Mouse (Mus musculus): ENCODE data around the gene Nup98.
A peak's percentile ranks its signal among the peaks of the same experiment; 100 is the strongest.

Nup98 gene

DNA sequence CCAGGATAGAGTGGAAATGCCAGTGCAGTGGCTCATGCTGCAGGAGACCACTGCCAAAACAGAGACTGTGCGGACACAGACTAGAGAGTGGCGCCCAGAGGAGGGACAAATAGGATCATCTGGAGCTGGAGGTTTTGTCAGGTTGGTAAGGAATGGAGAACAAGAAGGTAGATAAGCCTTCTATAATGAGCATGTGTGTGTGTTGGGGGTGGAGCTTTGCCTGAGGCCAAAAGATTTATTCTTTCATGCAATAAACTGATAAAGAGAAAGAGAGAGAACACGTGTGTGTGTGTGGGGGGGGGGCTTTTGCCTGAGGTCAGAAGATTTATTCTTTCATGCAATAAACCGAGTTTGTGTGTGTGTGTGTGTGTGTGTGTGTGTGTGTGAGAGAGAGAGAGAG lies 23.1 kb upstream of the Nup98 start:
- no peak for DNase-seq (ENCODE audit: low read depth, low spot score)

GRCm38 (mm10) chr7:102229814-102230213 lies 19.8 kb upstream of the Nup98 start:
- DNase-seq (ENCODE audit: low read depth, low spot score) = no peak

GRCm38 (mm10) chr7:102228049-102228670 lies 18.2 kb upstream of the Nup98 start:
- no peak for DNase-seq (ENCODE audit: low read depth, low spot score)

DNA sequence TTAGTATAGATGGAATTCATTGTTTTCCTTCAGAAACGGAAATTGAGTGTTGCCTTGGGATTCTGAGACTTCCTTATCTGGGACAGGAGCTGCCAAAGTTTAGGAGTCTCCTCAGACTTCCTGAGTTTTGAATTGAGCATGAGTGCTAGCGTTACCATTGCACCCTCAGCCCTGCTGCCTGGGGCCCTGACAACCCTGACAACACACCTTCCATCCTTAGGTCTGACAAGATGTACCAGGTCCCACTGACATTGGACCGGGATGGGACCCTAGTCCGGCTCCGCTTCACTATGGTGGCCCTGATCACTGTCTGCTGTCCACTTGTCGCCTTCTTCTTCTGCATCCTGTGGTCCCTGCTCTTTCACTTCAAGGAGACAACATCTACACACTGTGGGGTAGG lies 16.1 kb upstream of the Nup98 start:
- no peak for DNase-seq (ENCODE audit: low read depth, low spot score)

- no peak for DNase-seq (ENCODE audit: low read depth, low spot score)
Observed at GRCm38 (mm10) chr7:102223883-102224738, 14.1 kb upstream of the Nup98 start.

GRCm38 (mm10) chr7:102222830-102223556 lies 13.0 kb upstream of the Nup98 start:
- peak; percentile 57 for DNase-seq (ENCODE audit: low read depth, low spot score)

DNA sequence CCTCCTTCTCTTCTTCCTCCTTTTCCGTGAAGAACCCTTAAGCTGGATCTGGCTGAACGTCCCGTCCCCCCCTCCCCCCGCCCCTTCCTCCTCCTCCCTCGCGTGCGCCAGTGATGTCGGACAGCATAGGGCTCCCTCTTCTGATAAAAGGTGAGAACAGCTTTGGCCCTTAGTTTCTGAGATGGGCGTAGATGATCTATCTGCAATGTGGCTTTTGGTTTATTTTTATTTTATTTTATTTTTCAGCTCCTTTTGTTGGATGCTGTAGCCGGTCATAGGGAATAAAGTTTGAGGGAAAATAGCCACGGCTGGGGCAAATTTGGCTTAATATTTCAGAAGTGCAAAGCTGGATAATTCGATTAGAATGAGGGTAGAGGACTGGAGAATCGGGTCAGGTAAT lies 12.4 kb upstream of the Nup98 start:
- DNase-seq (ENCODE audit: low read depth, low spot score) = peak; percentile 73

DNA sequence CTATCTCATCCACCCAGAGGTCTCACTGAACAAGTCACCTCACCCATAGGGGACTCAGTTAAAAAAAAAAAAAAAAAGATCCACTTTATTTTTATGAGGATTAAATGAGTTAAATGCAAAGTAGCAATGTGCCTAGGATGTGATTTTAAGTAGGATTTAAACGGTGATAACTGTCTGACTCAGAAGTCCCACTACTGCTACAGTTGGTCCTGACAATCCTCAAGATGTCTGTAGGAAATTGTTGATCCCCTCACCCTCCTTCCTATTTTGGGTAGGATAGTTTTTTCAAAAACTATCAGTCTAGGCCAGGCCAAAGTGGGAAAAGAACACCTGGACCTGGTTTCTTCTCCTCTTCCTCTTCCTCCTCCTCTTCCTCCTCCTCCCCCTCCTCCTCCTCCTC lies 11.9 kb upstream of the Nup98 start:
- peak; percentile 5 for DNase-seq (ENCODE audit: low read depth, low spot score)

DNA sequence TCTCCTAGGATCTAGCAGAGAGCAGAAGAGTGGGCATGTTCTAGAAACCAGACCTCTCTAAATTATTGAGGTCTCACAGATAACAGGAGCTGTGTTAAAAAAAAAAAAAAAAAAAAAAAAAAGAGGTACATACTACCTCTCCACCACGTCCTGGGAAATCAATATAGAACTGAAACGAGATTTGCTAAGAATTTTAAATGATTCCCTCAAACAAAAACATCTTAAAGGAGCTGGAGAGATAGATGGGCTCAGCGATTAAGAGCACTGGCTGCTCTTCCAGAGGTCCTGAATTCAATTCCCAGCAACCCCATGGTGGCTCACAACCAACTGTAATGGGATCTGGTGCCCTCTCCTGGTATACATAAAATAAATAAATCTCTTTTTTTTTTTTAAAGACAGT lies 1.1 kb upstream of the Nup98 start:
- peak; percentile 4 for DNase-seq (ENCODE audit: low read depth, low spot score)

GRCm38 (mm10) chr7:102208806-102209363 lies 1.1 kb downstream of the Nup98 start:
- peak; percentile 4 for DNase-seq (ENCODE audit: low read depth, low spot score)

DNA sequence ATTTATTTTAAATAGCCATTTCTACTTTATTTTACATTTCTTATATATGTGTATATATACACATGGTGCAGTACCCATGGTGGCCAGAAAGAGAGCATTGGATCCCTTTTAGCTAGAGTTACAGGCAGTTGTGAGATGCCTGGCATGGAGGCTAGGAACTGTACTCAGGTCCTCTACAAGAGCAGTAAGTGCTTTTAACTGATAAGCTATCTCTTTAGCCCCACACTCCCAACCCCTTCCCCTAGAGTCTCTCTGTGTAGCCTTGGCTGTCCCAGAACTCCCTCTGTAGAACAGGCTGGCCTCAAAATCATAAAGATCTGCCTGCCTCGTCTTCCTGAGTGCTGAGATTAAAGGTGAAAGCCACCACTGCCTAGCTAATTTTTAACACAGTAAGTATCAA lies 4.3 kb downstream of the Nup98 start:
- DNase-seq (ENCODE audit: low read depth, low spot score) = peak; percentile 32

GRCm38 (mm10) chr7:102204296-102204857 lies 5.6 kb downstream of the Nup98 start:
- DNase-seq (ENCODE audit: low read depth, low spot score) = no peak

DNA sequence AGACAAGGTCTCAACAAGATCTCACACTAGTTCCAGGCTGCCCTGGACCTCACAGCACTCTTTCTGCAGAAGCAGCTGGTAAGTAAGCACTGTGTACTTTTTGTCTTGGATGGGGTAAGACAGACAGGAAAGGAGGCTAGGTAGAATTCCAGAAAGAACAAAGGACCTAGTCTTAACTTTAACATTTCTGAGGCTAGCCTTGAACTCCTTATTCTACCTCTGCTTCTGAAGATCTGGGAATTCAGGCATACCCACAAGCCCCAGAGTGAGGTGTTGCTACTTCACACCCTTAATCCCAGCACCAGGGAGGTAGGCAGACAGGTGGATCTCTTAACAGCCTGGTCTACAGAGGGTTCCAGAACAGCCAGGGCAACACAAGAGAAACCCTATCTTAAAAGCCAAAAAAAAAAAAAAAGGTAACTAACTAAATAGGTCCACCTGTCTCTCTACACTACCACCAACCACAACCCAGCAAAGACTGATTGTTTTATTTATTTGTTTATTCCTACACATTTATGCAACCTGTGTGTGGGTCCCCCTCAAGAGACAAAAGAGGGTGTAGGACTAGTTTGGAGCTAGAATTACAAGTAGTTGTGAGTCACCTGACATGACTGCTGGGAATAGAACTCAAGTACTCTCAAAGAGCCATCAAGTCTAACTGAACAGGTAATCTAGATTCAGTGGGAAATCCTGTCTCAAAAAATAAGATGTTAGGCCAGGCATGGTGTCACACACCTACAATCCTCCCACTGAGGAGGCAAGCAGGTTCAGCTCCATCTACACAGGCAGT lies 8.8 kb downstream of the Nup98 start:
- DNase-seq (ENCODE audit: low read depth, low spot score) = no peak

- no peak for DNase-seq (ENCODE audit: low read depth, low spot score)
Observed at GRCm38 (mm10) chr7:102200576-102200975, 9.4 kb downstream of the Nup98 start.

- peak; percentile 8 for DNase-seq (ENCODE audit: low read depth, low spot score)
Observed at GRCm38 (mm10) chr7:102192356-102192755, 17.6 kb downstream of the Nup98 start.

DNA sequence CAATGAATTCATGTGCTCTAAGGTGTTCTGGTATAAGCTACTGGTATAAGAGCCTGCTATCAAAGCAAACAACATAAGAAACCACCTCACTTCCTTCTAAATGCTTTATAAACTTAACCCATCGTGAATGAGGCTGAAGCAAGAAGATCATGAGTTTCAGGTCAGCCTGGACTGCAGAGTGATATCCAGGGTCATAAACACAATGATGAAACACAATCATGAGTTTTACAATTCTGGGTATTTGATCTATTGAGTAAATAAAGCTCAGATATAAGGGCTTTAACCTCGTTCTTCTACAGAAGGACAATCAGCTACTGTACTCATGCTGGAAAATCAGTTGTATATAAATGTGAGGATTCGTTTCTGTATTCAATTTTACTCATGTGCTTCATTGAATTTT lies 26.1 kb downstream of the Nup98 start:
- no peak for DNase-seq (ENCODE audit: low read depth, low spot score)

DNA sequence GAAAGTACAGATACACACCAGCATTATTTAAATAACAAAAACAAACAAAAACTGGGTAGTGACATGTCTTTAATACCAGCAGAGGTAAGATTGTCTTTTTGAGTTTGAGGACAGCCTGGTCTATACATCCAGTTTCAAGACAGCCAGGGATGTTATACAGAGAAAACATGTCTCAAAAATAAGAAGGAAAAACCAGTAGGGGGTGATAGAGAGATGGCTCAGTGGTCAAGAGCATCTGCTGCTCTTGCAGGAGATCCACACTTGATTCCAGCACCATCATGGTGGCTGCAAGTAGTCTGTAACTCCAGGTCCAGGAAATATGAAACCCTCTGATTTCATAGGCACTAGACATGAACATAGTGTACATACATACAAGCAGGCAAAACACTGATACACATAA lies 39.7 kb downstream of the Nup98 start:
- DNase-seq (ENCODE audit: low read depth, low spot score) = peak; percentile 24

DNA sequence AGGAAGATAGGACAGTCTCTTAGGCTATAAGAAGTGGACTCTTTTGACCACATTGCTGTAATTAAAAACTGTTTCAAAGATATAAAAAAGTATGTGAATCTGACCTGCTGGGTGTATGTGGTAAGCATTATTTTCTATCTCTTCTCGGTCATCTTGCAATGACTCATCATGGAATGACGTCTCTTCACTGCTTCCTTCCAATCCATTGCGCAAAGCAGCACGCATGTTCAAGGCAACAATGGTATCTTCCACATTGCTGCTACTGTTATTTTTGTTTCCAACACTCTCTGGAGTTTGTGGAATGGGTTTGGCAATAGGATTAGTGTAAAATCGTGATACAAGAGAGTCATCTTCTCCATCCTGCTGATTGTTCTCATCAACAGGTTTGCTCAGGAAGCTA lies 56.3 kb downstream of the Nup98 start:
- DNase-seq (ENCODE audit: low read depth, low spot score) = no peak

- DNase-seq (ENCODE audit: low read depth, low spot score) = peak; percentile 2
Observed at GRCm38 (mm10) chr7:102137898-102138297, 72.1 kb downstream of the Nup98 start.

DNA sequence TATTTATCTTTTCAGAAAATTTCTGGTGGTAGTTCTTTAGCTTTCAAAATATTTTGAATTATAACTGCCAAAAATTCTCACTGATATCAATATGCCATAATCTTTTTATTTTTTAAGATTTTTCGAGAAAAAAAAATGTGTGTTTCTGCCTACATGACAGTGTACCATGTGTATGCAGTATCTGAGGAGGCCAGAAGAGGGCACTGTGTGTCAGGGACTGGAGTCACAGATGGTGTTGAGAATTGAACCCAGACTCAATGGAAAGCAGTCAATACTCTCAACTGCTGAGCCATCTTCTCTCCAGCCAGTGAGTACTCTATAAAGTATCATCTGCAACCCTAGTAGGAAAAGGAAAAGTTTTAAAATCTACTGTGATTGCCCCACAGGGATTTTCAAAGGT lies 72.5 kb downstream of the Nup98 start:
- peak; percentile 52 for DNase-seq (ENCODE audit: low read depth, low spot score)

GRCm38 (mm10) chr7:102132395-102132794 lies 77.6 kb downstream of the Nup98 start:
- no peak for DNase-seq (ENCODE audit: low read depth, low spot score)

Measured in 3T3-L1 (cell line).